Mouse (Mus musculus) lung, adult 2 months (tissue): ENCODE measurements around the gene Sema4c. TPM values are rescaled to one million over a fixed set of nuclear protein-coding genes. Genes with fewer than 3 reads are reported as not detected.

Experiments used
- DNase-seq: peaks from one replicate; pipeline ENCODE4 v3.0.0; 2022
- H3K4me1 ChIP-seq: fragments of 200-500 bp; 2 replicates; pipeline ENCODE4 v1.6.1; 2011; ENCODE audit warnings: low read length; ENCODE audit not compliant: control insufficient read depth, insufficient read depth
- H3K4me3 ChIP-seq: fragments of 200-500 bp; replicated peaks from 2 replicates; pipeline ENCODE3; 2011; ENCODE audit warnings: low read depth, mild to moderate bottlenecking, control low read depth, low read length; ENCODE audit errors: extremely low read depth
- CTCF ChIP-seq: fragments of 200-500 bp; IDR thresholded peaks from 2 replicates; pipeline ENCODE4 v1.5.1; 2011; ENCODE audit warnings: mild to moderate bottlenecking, low read length, control low read depth; ENCODE audit not compliant: insufficient read depth
- POLR2A ChIP-seq: fragments of 200-500 bp; IDR thresholded peaks from 2 replicates; pipeline ENCODE4 v1.6.1; 2011; ENCODE audit warnings: low read depth, mild to moderate bottlenecking, control low read depth, low read length, borderline replicate concordance; ENCODE audit errors: extremely low read depth
- WGBS: fragments of 180-500 bp; shearing (Covaris S2); methylation state at CpG from one replicate; pipeline ENCODE4 v1.1.7; 2018; 5-methylcytosine and 5-hydroxymethylcytosine counted together
- polyA plus RNA-seq: library from polyadenylated mRNA; depleted of rRNA; stranded (reverse); fragments of >200 nt; gene quantifications from 2 replicates; pipeline ENCODE4 v1.2.3, GENCODE M21; 2012

The Sema4c gene
- polyA plus RNA-seq, 1 experiment = 23.7 TPM

GRCm38 (mm10) chr1:36550075-36550863 is 7.9 kb downstream of the Sema4c start:
- H3K4me1 ChIP-seq = peaks cover 16% of the 10 kb centered on the region; the same call in 1 of the 2 replicates
- WGBS = 74% methylated on average over 20 of the region's 20 CpGs
- no peak for DNase-seq
- TF ChIP-seq POLR2A (no peak), CTCF (0 out of 2 replicates have a peak, but pooled peaks have one; percentile 5)
- H3K4me3 ChIP-seq = no peak overlapping the region

- 73% methylated on average over 18 of the region's 18 CpGs for whole genome bisulfite sequencing
- H3K4me3 ChIP-seq = no peak overlapping the region
- H3K4me1 ChIP-seq = peaks cover 9% of the 10 kb centered on the region; the same call in 1 of the 2 replicates
- TF ChIP-seq POLR2A (no peak), CTCF (no peak)
- no peak for DNase-seq
These were observed 8.7 kb downstream of the Sema4c start for GRCm38 (mm10) chr1:36549491-36549890.

DNA sequence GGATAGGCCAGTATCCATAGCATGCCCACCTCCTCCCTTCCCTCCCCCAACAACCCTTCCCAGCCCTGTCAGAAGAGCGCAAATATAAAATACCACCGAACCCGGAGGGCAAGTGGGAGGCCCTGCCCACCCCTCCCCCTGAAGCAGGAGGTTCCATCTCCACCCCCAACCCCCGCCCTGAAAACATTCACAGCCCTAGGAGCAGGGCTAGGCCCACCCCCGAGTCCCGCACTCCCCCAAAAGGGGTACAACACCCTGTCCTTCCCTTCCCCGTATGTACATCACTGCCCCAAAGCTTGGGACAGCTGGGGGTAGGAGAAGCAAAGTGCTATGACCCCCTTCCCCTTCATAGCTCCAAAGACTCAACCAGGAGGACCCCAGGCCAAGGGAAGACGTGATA is 9.4 kb downstream of the Sema4c start:
- H3K4me1 ChIP-seq = 0 out of 2 replicates have a peak, but pooled peaks cover 6% of the 10 kb centered on the region
- TF ChIP-seq CTCF (no peak), POLR2A (no peak)
- H3K4me3 ChIP-seq = no peak overlapping the region
- no peak for DNase-seq
- 56% methylated on average over 8 of the region's 8 CpGs for WGBS

GRCm38 (mm10) chr1:36547981-36548598 is 10.1 kb downstream of the Sema4c start:
- no peak for TF ChIP-seq CTCF
- TF ChIP-seq POLR2A = no peak
- DNase-seq = no peak
- WGBS = 35% methylated on average over 9 of the region's 9 CpGs
- no peak overlapping the region for H3K4me3 ChIP-seq
- 0 out of 2 replicates have a peak, but pooled peaks cover 6% of the 10 kb centered on the region for H3K4me1 ChIP-seq

GRCm38 (mm10) chr1:36546888-36547471 is 11.2 kb downstream of the Sema4c start, which contains the start of gene Ankrd39:
Ankrd39 (minus strand) TSS chr1:36547445.
- peak; percentile 96 for DNase-seq
- peak within 1 kb of the TSS; percentile 68 for H3K4me3 ChIP-seq
- under 1% methylated on average over 43 of the region's 43 CpGs for WGBS
- TF ChIP-seq CTCF = peak; percentile 96
- TF ChIP-seq POLR2A = peak; percentile 79; the same call in 1 of the 2 replicates
- 0 out of 2 replicates have a peak, but pooled peaks cover 6% of the 10 kb centered on the region for H3K4me1 ChIP-seq

GRCm38 (mm10) chr1:36545845-36546600 is 12.1 kb downstream of the Sema4c start:
- no peak for DNase-seq
- H3K4me3 ChIP-seq = peak overlapping the region; percentile 68
- TF ChIP-seq CTCF (no peak), POLR2A (no peak)
- H3K4me1 ChIP-seq = 0 out of 2 replicates have a peak, but pooled peaks cover 6% of the 10 kb centered on the region
- WGBS = 69% methylated on average over 19 of the region's 19 CpGs

DNA sequence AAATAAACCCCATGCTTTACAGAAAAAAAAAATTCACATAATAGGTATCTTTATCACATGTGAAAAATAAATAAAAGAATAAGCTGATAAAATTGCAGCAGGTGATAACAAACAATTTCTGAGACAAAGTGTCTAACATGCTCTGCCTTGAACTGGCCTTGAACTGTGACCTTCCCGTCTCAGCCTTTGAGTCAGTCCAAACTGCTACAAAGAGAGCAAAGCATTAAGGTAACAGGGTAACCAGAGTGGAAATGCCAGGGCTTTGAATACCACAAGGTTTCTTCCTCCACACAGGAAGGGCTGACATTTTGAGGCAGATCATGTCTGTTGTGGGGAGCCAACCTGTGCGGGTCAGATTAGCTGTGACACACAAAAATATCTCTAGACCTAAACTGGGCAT is 12.8 kb downstream of the Sema4c start:
- DNase-seq = no peak
- TF ChIP-seq POLR2A (no peak), CTCF (no peak)
- Histone ChIP-seq H3K4me3 (no peak overlapping the region), H3K4me1 (0 out of 2 replicates have a peak, but pooled peaks cover 6% of the 10 kb centered on the region)
- 80% methylated on average over 2 of the region's 2 CpGs for WGBS

DNA sequence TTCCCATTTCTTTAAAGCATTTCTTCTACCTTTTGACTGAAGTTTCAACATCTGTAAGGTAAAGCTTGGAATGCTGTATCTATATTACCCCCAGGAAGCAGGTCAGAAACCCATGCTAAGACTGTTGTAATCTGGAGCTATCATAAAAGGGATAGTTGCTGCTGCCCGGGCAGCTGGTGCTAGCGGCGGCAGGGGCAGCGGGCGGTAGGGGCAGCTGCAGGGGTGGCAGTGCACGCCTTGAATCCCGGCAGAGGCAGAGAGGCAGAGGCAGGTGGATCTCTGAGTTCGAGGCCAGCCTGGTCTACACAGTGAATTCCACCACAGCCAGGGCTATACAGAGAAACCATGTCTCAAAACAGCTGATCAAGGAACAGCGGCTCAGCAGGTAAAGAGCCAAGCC is 15.2 kb downstream of the Sema4c start:
- WGBS = 96% methylated on average over 9 of the region's 9 CpGs
- Histone ChIP-seq H3K4me3 (no peak overlapping the region), H3K4me1 (0 out of 2 replicates have a peak, but pooled peaks cover 4% of the 10 kb centered on the region)
- TF ChIP-seq POLR2A (no peak), CTCF (no peak)
- DNase-seq = no peak

GRCm38 (mm10) chr1:36541844-36542243 is 16.3 kb downstream of the Sema4c start:
- WGBS = 97% methylated on average over 16 of the region's 16 CpGs
- Histone ChIP-seq H3K4me3 (no peak overlapping the region), H3K4me1 (0 out of 2 replicates have a peak, but pooled peaks cover 2% of the 10 kb centered on the region)
- TF ChIP-seq CTCF (no peak), POLR2A (no peak)
- no peak for DNase-seq
